Mouse (Mus musculus) CH12.LX (cell line): ENCODE data around the gene Pkp4.

Experiments used
- CTCF ChIP-seq, 2 experiments: IDR thresholded peaks in 1 of 2; conservative IDR thresholded peaks in 1 of 2; 2 replicates each; pipeline ENCODE4 v1.5.1; 2011 to 2012; ENCODE audit warnings: low read depth in 2 of 2, low read length in 2 of 2, improper control_type of control experiment in 1 of 2, inconsistent platforms in 1 of 2, mild to moderate bottlenecking in 1 of 2, moderate library complexity in 1 of 2
- ELF1 ChIP-seq: IDR thresholded peaks from 2 replicates; pipeline ENCODE4 v1.6.1; 2014; ENCODE audit warnings: low read depth, mild to moderate bottlenecking, inconsistent platforms, low read length, improper control_type of control experiment
- EP300 ChIP-seq: IDR thresholded peaks from 2 replicates; pipeline ENCODE4 v1.6.1; 2011; ENCODE audit warnings: low read length, improper control_type of control experiment
- GABPA ChIP-seq: IDR thresholded peaks from 2 replicates; pipeline ENCODE4 v1.6.1; 2012; ENCODE audit warnings: low read depth, low read length, improper control_type of control experiment, inconsistent platforms; ENCODE audit not compliant: insufficient replicate concordance
- NELFE ChIP-seq: IDR thresholded peaks from 2 replicates; pipeline ENCODE4 v1.6.1; 2011; ENCODE audit warnings: low read depth, low read length, improper control_type of control experiment
- POLR2A ChIP-seq: IDR thresholded peaks from 2 replicates; pipeline ENCODE4 v1.6.1; 2011; ENCODE audit warnings: low read depth, mild to moderate bottlenecking, improper control_type of control experiment, low read length
- UBTF ChIP-seq: IDR thresholded peaks from 2 replicates; pipeline ENCODE4 v1.6.1; 2012; ENCODE audit warnings: low read depth, mild to moderate bottlenecking, inconsistent platforms, low read length, improper control_type of control experiment, moderate library complexity

GRCm38 (mm10) chr2:59212846-59213245, 52.2 kb downstream of the Pkp4 start:
- no peak for TF ChIP-seq ELF1
- no peak for TF ChIP-seq POLR2A
- no peak for TF ChIP-seq GABPA
- no peak for TF ChIP-seq EP300
- no peak for TF ChIP-seq NELFE
- TF ChIP-seq CTCF (conservative IDR thresholded peaks at IDR 0.05 in 1 of 2, IDR thresholded peaks at IDR 0.05 in 1 of 2; ENCODE audit: low read depth in 2 of 2, low read length in 2 of 2) = no peak
- TF ChIP-seq UBTF = no peak
